Mouse (Mus musculus): ENCODE measurements at regions not wholly inside any gene's neighbourhood (a gene's known extent, or its start where the extent isn't known, plus 50 kb on each side); places are given as distances from the start of the nearest gene placed in this dataset.

- H3K4me1 ChIP-seq: peaks cover 41% of the 10 kb centered on the region
- ATAC-seq: no peak
- H3K27me3 ChIP-seq: no peaks in the 10 kb centered on the region
- no peak overlapping the region for H3K4me2 ChIP-seq
- H3K36me3 ChIP-seq (ENCODE audit: poor library complexity, severe bottlenecking): no peaks in the 10 kb centered on the region
- peaks cover 9% of the 10 kb centered on the region; the same call in 1 of the 2 replicates for H3K9me3 ChIP-seq (replicated peaks)
- H3K27ac ChIP-seq: peak overlapping the region; percentile 75; the same call in 1 of the 2 replicates
- WGBS: 22% methylated on average over 4 of the region's 4 CpGs
- H3K9ac ChIP-seq: no peak overlapping the region
- H3K4me3 ChIP-seq: no peak overlapping the region
Observed at GRCm38 (mm10) chr1:98192671-98193070, 97.2 kb upstream of the Pam start.

- peaks cover 9% of the 10 kb centered on the region; the same call in 1 of the 2 replicates for H3K9me3 ChIP-seq (replicated peaks)
- H3K36me3 ChIP-seq (ENCODE audit: poor library complexity, severe bottlenecking): no peaks in the 10 kb centered on the region
- WGBS: 51% methylated on average over 8 of the region's 8 CpGs
- H3K4me1 ChIP-seq: peaks cover 41% of the 10 kb centered on the region
- no peaks in the 10 kb centered on the region for H3K27me3 ChIP-seq
- H3K27ac ChIP-seq: peak overlapping the region; percentile 75
- H3K9ac ChIP-seq: no peak overlapping the region
- peak overlapping the region; percentile 16 for H3K4me2 ChIP-seq
- H3K4me3 ChIP-seq: no peak overlapping the region
- ATAC-seq: no peak
Observed at GRCm38 (mm10) chr1:98192044-98192484, 96.6 kb upstream of the Pam start.

- H3K27ac ChIP-seq: peak overlapping the region; percentile 78
- no peak overlapping the region for H3K9ac ChIP-seq
- H3K27me3 ChIP-seq: no peaks in the 10 kb centered on the region
- no peak for ATAC-seq
- 0 out of 2 replicates have a peak overlapping the region, but pooled peaks have one; percentile 21 for H3K4me2 ChIP-seq
- H3K36me3 ChIP-seq (ENCODE audit: poor library complexity, severe bottlenecking): no peaks in the 10 kb centered on the region
- 0% methylated on average over 2 of the region's 2 CpGs for WGBS
- H3K4me3 ChIP-seq: no peak overlapping the region
- peaks cover 41% of the 10 kb centered on the region for H3K4me1 ChIP-seq
- peaks cover 9% of the 10 kb centered on the region; the same call in 1 of the 2 replicates for H3K9me3 ChIP-seq (replicated peaks)
Observed at GRCm38 (mm10) chr1:98191331-98191730, 95.9 kb upstream of the Pam start.

GRCm38 (mm10) chr1:98190741-98191140 lies 95.3 kb upstream of the Pam start:
- H3K36me3 ChIP-seq (ENCODE audit: poor library complexity, severe bottlenecking): no peaks in the 10 kb centered on the region
- no peak overlapping the region for H3K9ac ChIP-seq
- peak; percentile 39 for ATAC-seq
- H3K27ac ChIP-seq: peak overlapping the region; percentile 78
- H3K4me2 ChIP-seq: peak overlapping the region; percentile 21; the same call in 1 of the 2 replicates
- peaks cover 9% of the 10 kb centered on the region; the same call in 1 of the 2 replicates for H3K9me3 ChIP-seq (replicated peaks)
- 8% methylated on average over 6 of the region's 6 CpGs for WGBS
- H3K4me1 ChIP-seq: peaks cover 41% of the 10 kb centered on the region
- H3K4me3 ChIP-seq: no peak overlapping the region
- H3K27me3 ChIP-seq: no peaks in the 10 kb centered on the region

- Histone ChIP-seq H3K27me3 (no peaks in the 10 kb centered on the region), H3K4me1 (peaks cover 41% of the 10 kb centered on the region), H3K27ac (peak overlapping the region; percentile 78), H3K9ac (no peak overlapping the region), H3K4me3 (no peak overlapping the region), H3K9me3 (replicated peaks) (peaks cover 9% of the 10 kb centered on the region; the same call in 1 of the 2 replicates), H3K36me3 (ENCODE audit: poor library complexity, severe bottlenecking) (no peaks in the 10 kb centered on the region), H3K4me2 (peak overlapping the region; percentile 18)
- WGBS: 5% methylated on average over 6 of the region's 6 CpGs
- peak; percentile 98 for ATAC-seq
Observed at GRCm38 (mm10) chr1:98189991-98190471, 94.6 kb upstream of the Pam start.

- Histone ChIP-seq H3K27me3 (no peaks in the 10 kb centered on the region), H3K27ac (0 out of 2 replicates have a peak overlapping the region, but pooled peaks have one; percentile 19), H3K4me1 (peaks cover 4% of the 10 kb centered on the region; the same call in 1 of the 2 replicates), H3K36me3 (ENCODE audit: poor library complexity, severe bottlenecking) (no peaks in the 10 kb centered on the region), H3K9me3 (replicated peaks) (no peaks in the 10 kb centered on the region), H3K9ac (no peak overlapping the region), H3K4me3 (no peak overlapping the region), H3K4me2 (peak overlapping the region; percentile 9)
- peak; percentile 71 for ATAC-seq
- WGBS: 9% methylated on average over 6 of the region's 6 CpGs
Observed at GRCm38 (mm10) chr1:98180372-98180771, 84.9 kb upstream of the Pam start.

- Histone ChIP-seq H3K36me3 (ENCODE audit: poor library complexity, severe bottlenecking) (no peaks in the 10 kb centered on the region), H3K9ac (no peak overlapping the region), H3K9me3 (replicated peaks) (no peaks in the 10 kb centered on the region), H3K27me3 (no peaks in the 10 kb centered on the region), H3K27ac (no peak overlapping the region), H3K4me1 (peaks cover 12% of the 10 kb centered on the region), H3K4me3 (no peak overlapping the region), H3K4me2 (no peak overlapping the region)
- 39% methylated on average over 1 of the region's 1 CpGs for WGBS
- peak; percentile 76 for ATAC-seq
Observed at GRCm38 (mm10) chr1:98179030-98179429, 83.6 kb upstream of the Pam start.

- Histone ChIP-seq H3K4me2 (no peak overlapping the region), H3K4me3 (no peak overlapping the region), H3K9ac (no peak overlapping the region), H3K4me1 (peaks cover 10% of the 10 kb centered on the region; the same call in 1 of the 2 replicates), H3K27ac (peak overlapping the region; percentile 62; the same call in 1 of the 2 replicates), H3K9me3 (replicated peaks) (no peaks in the 10 kb centered on the region), H3K36me3 (ENCODE audit: poor library complexity, severe bottlenecking) (no peaks in the 10 kb centered on the region), H3K27me3 (no peaks in the 10 kb centered on the region)
- ATAC-seq: no peak
- 69% methylated on average over 4 of the region's 4 CpGs for WGBS
Observed at GRCm38 (mm10) chr1:98174811-98175132, 79.3 kb upstream of the Pam start.

- Histone ChIP-seq H3K36me3 (ENCODE audit: poor library complexity, severe bottlenecking) (no peaks in the 10 kb centered on the region), H3K4me3 (no peak overlapping the region), H3K27me3 (no peaks in the 10 kb centered on the region), H3K4me1 (peaks cover 10% of the 10 kb centered on the region; the same call in 1 of the 2 replicates), H3K9ac (no peak overlapping the region), H3K4me2 (no peak overlapping the region), H3K9me3 (replicated peaks) (no peaks in the 10 kb centered on the region), H3K27ac (peak overlapping the region; percentile 62)
- peak; percentile 83 for ATAC-seq
- WGBS: 58% methylated on average over 11 of the region's 11 CpGs
Observed at GRCm38 (mm10) chr1:98173907-98174810, 78.7 kb upstream of the Pam start.

GRCm38 (mm10) chr1:98173431-98173830 lies 78.0 kb upstream of the Pam start:
- H3K36me3 ChIP-seq (ENCODE audit: poor library complexity, severe bottlenecking): no peaks in the 10 kb centered on the region
- no peak overlapping the region for H3K27ac ChIP-seq
- no peaks in the 10 kb centered on the region for H3K27me3 ChIP-seq
- H3K4me3 ChIP-seq: no peak overlapping the region
- H3K9ac ChIP-seq: no peak overlapping the region
- WGBS: 43% methylated on average over 2 of the region's 2 CpGs
- H3K9me3 ChIP-seq (replicated peaks): no peaks in the 10 kb centered on the region
- peak; percentile 50; the same call in 1 of the 2 replicates for ATAC-seq
- no peak overlapping the region for H3K4me2 ChIP-seq
- peaks cover 10% of the 10 kb centered on the region; the same call in 1 of the 2 replicates for H3K4me1 ChIP-seq

- Histone ChIP-seq H3K4me2 (no peak overlapping the region), H3K27ac (no peak overlapping the region), H3K4me1 (peaks cover 10% of the 10 kb centered on the region; the same call in 1 of the 2 replicates), H3K9me3 (replicated peaks) (no peaks in the 10 kb centered on the region), H3K9ac (no peak overlapping the region), H3K36me3 (ENCODE audit: poor library complexity, severe bottlenecking) (no peaks in the 10 kb centered on the region), H3K4me3 (no peak overlapping the region), H3K27me3 (no peaks in the 10 kb centered on the region)
- no peak for ATAC-seq
- 88% methylated on average over 2 of the region's 2 CpGs for WGBS
Observed at GRCm38 (mm10) chr1:98171291-98171690, 75.8 kb upstream of the Pam start.

GRCm38 (mm10) chr1:98169352-98169751 lies 73.9 kb upstream of the Pam start:
- no peaks in the 10 kb centered on the region for H3K9me3 ChIP-seq (replicated peaks)
- H3K4me3 ChIP-seq: no peak overlapping the region
- H3K36me3 ChIP-seq (ENCODE audit: poor library complexity, severe bottlenecking): no peaks in the 10 kb centered on the region
- no peaks in the 10 kb centered on the region for H3K27me3 ChIP-seq
- no peak overlapping the region for H3K4me2 ChIP-seq
- H3K27ac ChIP-seq: no peak overlapping the region
- ATAC-seq: no peak
- H3K9ac ChIP-seq: no peak overlapping the region
- H3K4me1 ChIP-seq: peaks cover 6% of the 10 kb centered on the region; the same call in 1 of the 2 replicates
